Mouse (Mus musculus) stomach, postnatal 0 days (tissue): ENCODE results near the gene Gm5565. TPM values are rescaled to one million over a fixed set of nuclear protein-coding genes. Genes with fewer than 3 reads are reported as not detected.
"Not testable (repeated sequence)": the region's sequence is repeated elsewhere in the genome, so short reads cannot be mapped to it uniquely, and the experiment has no call there.

Experiments used
- ATAC-seq: fragments of 200-750 bp; cut with Nextera tagmentation; 2 replicates; pipeline ENCODE4 v1.8.0; 2017; ENCODE audit not compliant: low FRiP score, low TSS enrichment
- DNase-seq: peaks from one replicate; pipeline ENCODE4 v3.0.0-alpha.2; 2016; ENCODE audit warnings: low spot score
- H3K27ac ChIP-seq: fragments of 300-500 bp; sonication (generic); replicated peaks from 2 replicates; pipeline ENCODE4 v1.5.1; 2014; ENCODE audit warnings: mild to moderate bottlenecking, control low read depth
- H3K27me3 ChIP-seq: fragments of 300-500 bp; sonication (generic); 2 replicates; pipeline ENCODE4 v1.6.1; 2014; ENCODE audit warnings: low read length; ENCODE audit not compliant: control insufficient read depth, insufficient read depth
- H3K36me3 ChIP-seq: fragments of 300-500 bp; sonication (generic); 2 replicates; pipeline ENCODE4 v1.6.1; 2014; ENCODE audit warnings: low read length, mixed read lengths; ENCODE audit not compliant: control insufficient read depth, insufficient read depth
- H3K4me1 ChIP-seq: fragments of 300-500 bp; sonication (generic); replicated peaks from 2 replicates; pipeline ENCODE4 v1.6.1; 2014; ENCODE audit warnings: antibody characterized with exemption; ENCODE audit not compliant: control insufficient read depth, insufficient read depth
- H3K4me2 ChIP-seq: fragments of 300-500 bp; sonication (generic); replicated peaks from 2 replicates; pipeline ENCODE4 v1.6.1; 2014; ENCODE audit warnings: low read depth, mild to moderate bottlenecking, control low read depth, moderate library complexity
- H3K4me3 ChIP-seq: fragments of 300-500 bp; sonication (generic); 2 replicates; pipeline ENCODE4 v1.5.1; 2014; ENCODE audit warnings: low read depth, low read length, control low read depth
- H3K9ac ChIP-seq: fragments of 300-500 bp; sonication (generic); 2 replicates; pipeline ENCODE4 v1.6.1; 2014; ENCODE audit warnings: mild to moderate bottlenecking, low read length, control low read depth, mixed read lengths
- H3K9me3 ChIP-seq: fragments of 300-500 bp; sonication (generic); 2 replicates; pipeline ENCODE4 v1.6.1; 2016; ENCODE audit warnings: low read length; ENCODE audit not compliant: control insufficient read depth
- CTCF ChIP-seq: IDR thresholded peaks from 2 replicates; pipeline ENCODE4 v1.5.1; 2016; ENCODE audit warnings: antibody characterized with exemption, low read depth, mild to moderate bottlenecking, moderate library complexity
- EP300 ChIP-seq: optimal IDR thresholded peaks from 2 replicates; pipeline ENCODE3; 2016; ENCODE audit warnings: antibody characterized with exemption
- WGBS: fragments of 180-500 bp; shearing (Covaris S2); extraction: QIAGEN DNeasy Blood & Tissue Kit; methylation state at CpG from one replicate; pipeline ENCODE4 v1.1.7; 2014; 5-methylcytosine and 5-hydroxymethylcytosine counted together
- polyA plus RNA-seq: library from polyadenylated mRNA; unstranded; fragments of >200 nt; fragmentation: Nextera tagmentation; extraction: Ambion mirVana; gene quantifications from 2 replicates; pipeline ENCODE4 v1.2.1, GENCODE M21; 2015

The Gm5565 gene
- polyA plus RNA-seq, 1 experiment from 2014 or later, result not detected

GRCm38 (mm10) chr5:146193360-146193759, 33.0 kb upstream of the Gm5565 start:
- 87% methylated on average over 8 of the region's 8 CpGs for WGBS
- no peak overlapping the region for H3K27ac ChIP-seq
- H3K9me3 ChIP-seq, result no peaks in the 10 kb centered on the region
- no peak for DNase-seq
- H3K4me3 ChIP-seq, result no peak overlapping the region
- H3K4me1 ChIP-seq, result no peaks in the 10 kb centered on the region
- no peak overlapping the region for H3K4me2 ChIP-seq
- H3K9ac ChIP-seq, result no peak overlapping the region
- H3K36me3 ChIP-seq, result no peaks in the 10 kb centered on the region
- ATAC-seq, result no peak
- H3K27me3 ChIP-seq, result no peaks in the 10 kb centered on the region
- TF ChIP-seq CTCF (no peak), EP300 (no peak)

- Histone ChIP-seq H3K4me3 (no peak overlapping the region), H3K27me3 (no peaks in the 10 kb centered on the region), H3K27ac (no peak overlapping the region), H3K9ac (no peak overlapping the region), H3K9me3 (no peaks in the 10 kb centered on the region), H3K4me2 (no peak overlapping the region), H3K36me3 (no peaks in the 10 kb centered on the region), H3K4me1 (no peaks in the 10 kb centered on the region)
- 49% methylated on average over 3 of the region's 3 CpGs for WGBS
- ATAC-seq, result no peak
- TF ChIP-seq CTCF (no peak), EP300 (no peak)
- no peak for DNase-seq
Observed at GRCm38 (mm10) chr5:146190501-146191269, 30.3 kb upstream of the Gm5565 start.

GRCm38 (mm10) chr5:146190093-146190492, 29.8 kb upstream of the Gm5565 start:
- H3K36me3 ChIP-seq, result no peaks in the 10 kb centered on the region
- no peaks in the 10 kb centered on the region for H3K27me3 ChIP-seq
- 54% methylated on average over 4 of the region's 4 CpGs for WGBS
- no peaks in the 10 kb centered on the region for H3K9me3 ChIP-seq
- H3K4me3 ChIP-seq, result no peak overlapping the region
- ATAC-seq, result no peak
- H3K4me2 ChIP-seq, result no peak overlapping the region
- no peak overlapping the region for H3K9ac ChIP-seq
- TF ChIP-seq CTCF (no peak), EP300 (no peak)
- no peak for DNase-seq
- no peak overlapping the region for H3K27ac ChIP-seq
- no peaks in the 10 kb centered on the region for H3K4me1 ChIP-seq

GRCm38 (mm10) chr5:146188712-146189111, 28.4 kb upstream of the Gm5565 start:
- WGBS, result 80% methylated on average over 7 of the region's 7 CpGs

GRCm38 (mm10) chr5:146188144-146188543, 27.8 kb upstream of the Gm5565 start:
- ATAC-seq (no peak), DNase-seq (no peak)
- Histone ChIP-seq H3K4me2 (no peak overlapping the region), H3K9me3 (no peaks in the 10 kb centered on the region), H3K27ac (no peak overlapping the region), H3K9ac (no peak overlapping the region), H3K4me1 (no peaks in the 10 kb centered on the region), H3K36me3 (no peaks in the 10 kb centered on the region), H3K27me3 (no peaks in the 10 kb centered on the region), H3K4me3 (no peak overlapping the region)
- TF ChIP-seq CTCF, result peak; percentile 48
- TF ChIP-seq EP300, result no peak
- WGBS, result 91% methylated on average over 1 of the region's 1 CpGs

More at GRCm38 (mm10) chr5:146188712-146189111, 28.4 kb upstream of the Gm5565 start:
- Histone ChIP-seq H3K4me1 (no peaks in the 10 kb centered on the region), H3K27ac (no peak overlapping the region), H3K9me3 (no peaks in the 10 kb centered on the region), H3K4me2 (no peak overlapping the region), H3K9ac (no peak overlapping the region), H3K4me3 (no peak overlapping the region), H3K27me3 (no peaks in the 10 kb centered on the region), H3K36me3 (no peaks in the 10 kb centered on the region)
- no peak for DNase-seq
- no peak for ATAC-seq
- TF ChIP-seq CTCF (no peak), EP300 (no peak)

- H3K4me3 ChIP-seq, H3K27ac ChIP-seq, H3K36me3 ChIP-seq, H3K27me3 ChIP-seq, H3K4me2 ChIP-seq, H3K4me1 ChIP-seq, ATAC-seq, H3K9ac ChIP-seq, H3K9me3 ChIP-seq: not testable (repeated sequence)
- DNase-seq, result peak; percentile 68
- 22% methylated on average over 5 of the region's 5 CpGs for WGBS
- peak; percentile 83 for TF ChIP-seq CTCF
Observed at GRCm38 (mm10) chr5:146187441-146187840, 27.1 kb upstream of the Gm5565 start.

GRCm38 (mm10) chr5:146185204-146185603, 24.9 kb upstream of the Gm5565 start, which contains the start of gene 1700001J03Rik:
Gene 1700001J03Rik, minus strand, starts transcription at chr5:146185304.
- H3K4me2 ChIP-seq, DNase-seq, H3K9me3 ChIP-seq, H3K9ac ChIP-seq, ATAC-seq, H3K4me1 ChIP-seq, H3K36me3 ChIP-seq, H3K27ac ChIP-seq, H3K27me3 ChIP-seq, H3K4me3 ChIP-seq: not testable (repeated sequence)
- WGBS, result 70% methylated on average over 4 of the region's 4 CpGs
